Mouse (Mus musculus) forebrain, embryonic 11.5 days (tissue): Measurements from ENCODE around the gene Rhoa. TPM values are rescaled to one million over a fixed set of nuclear protein-coding genes. Genes with fewer than 3 reads are reported as not detected.
A peak's percentile ranks its signal among the peaks of the same experiment; 100 is the strongest.
"Not testable (repeated sequence)": the region's sequence is repeated elsewhere in the genome, so short reads cannot be mapped to it uniquely, and the experiment has no call there.

Experiments used
- ATAC-seq: fragments of 200-750 bp; cut with Nextera tagmentation; replicated peaks from 2 replicates; pipeline ENCODE4 v1.8.0; 2017; ENCODE audit warnings: moderate TSS enrichment; ENCODE audit not compliant: low FRiP score
- DNase-seq: peaks from one replicate; pipeline ENCODE4 v3.0.0-alpha.2; 2017; ENCODE audit warnings: low spot score
- H3K27ac ChIP-seq: fragments of 300-500 bp; sonication (generic); 2 replicates; pipeline ENCODE4 v1.5.1; 2014; ENCODE audit warnings: low read depth, low read length
- H3K27me3 ChIP-seq: fragments of 300-500 bp; sonication (generic); 2 replicates; pipeline ENCODE4 v1.6.1; 2014; ENCODE audit warnings: mild to moderate bottlenecking, low read length, mixed read lengths; ENCODE audit not compliant: control insufficient read depth, insufficient read depth
- H3K36me3 ChIP-seq: fragments of 300-500 bp; sonication (generic); 2 replicates; pipeline ENCODE4 v1.6.1; 2014; ENCODE audit warnings: mild to moderate bottlenecking, low read length, moderate library complexity, mixed read lengths; ENCODE audit not compliant: control insufficient read depth, insufficient read depth
- H3K4me1 ChIP-seq: fragments of 300-500 bp; sonication (generic); replicated peaks from 2 replicates; pipeline ENCODE4 v1.6.1; 2014; ENCODE audit warnings: low read length, mixed read lengths; ENCODE audit not compliant: control insufficient read depth, insufficient read depth
- H3K4me2 ChIP-seq: fragments of 300-500 bp; sonication (generic); 2 replicates; pipeline ENCODE4 v1.6.1; 2014; ENCODE audit warnings: low read depth, mild to moderate bottlenecking, low read length, moderate library complexity, mixed read lengths; ENCODE audit not compliant: severe bottlenecking
- H3K4me3 ChIP-seq: fragments of 300-500 bp; sonication (generic); 2 replicates; pipeline ENCODE4 v1.5.1; 2014; ENCODE audit warnings: low read depth, low read length
- H3K9ac ChIP-seq: fragments of 300-500 bp; sonication (generic); 2 replicates; pipeline ENCODE4 v1.6.1; 2014; ENCODE audit warnings: low read length
- H3K9me3 ChIP-seq: fragments of 300-500 bp; sonication (generic); 2 replicates; pipeline ENCODE4 v1.6.1; 2016; ENCODE audit warnings: low read length, mixed read lengths; ENCODE audit not compliant: control insufficient read depth
- WGBS: fragments of 180-500 bp; shearing (Covaris S2); extraction: QIAGEN DNeasy Blood & Tissue Kit; methylation state at CpG from one replicate; pipeline ENCODE4 v1.1.7; 2014; 5-methylcytosine and 5-hydroxymethylcytosine counted together
- polyA plus RNA-seq: library from polyadenylated mRNA; unstranded; fragments of >200 nt; fragmentation: Nextera tagmentation; extraction: Ambion mirVana; gene quantifications from 2 replicates; pipeline ENCODE4 v1.2.1, GENCODE M21; 2014

Rhoa gene
- polyA plus RNA-seq, 1 experiment from 2014 or later = 303 TPM

- Histone ChIP-seq H3K36me3 (no peaks in the 10 kb centered on the region), H3K4me2 (no peak overlapping the region), H3K4me3 (no peak overlapping the region), H3K9me3 (no peaks in the 10 kb centered on the region), H3K9ac (no peak overlapping the region), H3K27me3 (no peaks in the 10 kb centered on the region), H3K27ac (no peak overlapping the region), H3K4me1 (no peaks in the 10 kb centered on the region)
- DNase-seq (peak; percentile 57), ATAC-seq (no peak)
- 69% methylated on average over 10 of the region's 10 CpGs for WGBS
These were observed 27.1 kb upstream of the Rhoa start for GRCm38 (mm10) chr9:108278697-108279450.

GRCm38 (mm10) chr9:108280071-108280828, 25.7 kb upstream of the Rhoa start:
- WGBS = 57% methylated on average over 8 of the region's 8 CpGs
- H3K27ac ChIP-seq = no peak overlapping the region
- no peaks in the 10 kb centered on the region for H3K36me3 ChIP-seq
- H3K9me3 ChIP-seq = no peaks in the 10 kb centered on the region
- H3K4me2 ChIP-seq = no peak overlapping the region
- no peak for DNase-seq
- H3K27me3 ChIP-seq = no peaks in the 10 kb centered on the region
- no peak for ATAC-seq
- no peaks in the 10 kb centered on the region for H3K4me1 ChIP-seq
- no peak overlapping the region for H3K4me3 ChIP-seq
- H3K9ac ChIP-seq = no peak overlapping the region

DNA sequence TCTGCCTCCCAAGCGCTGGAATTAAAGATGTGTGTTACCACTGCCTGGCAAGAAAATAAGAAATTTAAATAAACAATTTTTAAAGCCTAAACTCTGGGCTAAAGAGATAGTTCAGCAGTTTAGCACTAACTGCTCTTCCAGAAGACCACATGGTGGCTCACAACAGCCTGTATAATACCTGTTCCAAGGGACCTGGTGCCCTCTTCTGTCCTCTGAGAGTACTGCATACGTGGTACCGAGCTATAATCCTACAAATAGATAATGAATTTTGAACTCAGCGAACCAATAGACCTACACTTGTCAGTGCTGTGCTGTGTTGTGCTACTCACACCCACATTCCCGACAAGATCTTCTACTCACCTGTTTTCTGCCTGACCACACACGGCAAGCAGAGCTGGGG, 21.5 kb upstream of the Rhoa start:
- Histone ChIP-seq H3K9me3 (no peaks in the 10 kb centered on the region), H3K4me1 (no peaks in the 10 kb centered on the region), H3K27me3 (no peaks in the 10 kb centered on the region), H3K36me3 (no peaks in the 10 kb centered on the region), H3K9ac (no peak overlapping the region), H3K4me3 (no peak overlapping the region), H3K27ac (no peak overlapping the region), H3K4me2 (no peak overlapping the region)
- 14% methylated on average over 6 of the region's 6 CpGs for WGBS
- 0 out of 2 replicates have a peak, but pooled peaks have one; percentile 39 for ATAC-seq
- DNase-seq = peak; percentile 80

- H3K9ac ChIP-seq, DNase-seq, H3K27me3 ChIP-seq, H3K9me3 ChIP-seq, H3K27ac ChIP-seq, ATAC-seq, H3K4me1 ChIP-seq, H3K4me3 ChIP-seq, H3K36me3 ChIP-seq, H3K4me2 ChIP-seq: not testable (repeated sequence)
- 94% methylated on average over 4 of the region's 6 CpGs for WGBS
These were observed 18.2 kb upstream of the Rhoa start for GRCm38 (mm10) chr9:108287526-108288238.

GRCm38 (mm10) chr9:108289347-108289746, 16.6 kb upstream of the Rhoa start:
- no peak for DNase-seq
- no peak for ATAC-seq
- H3K4me2 ChIP-seq = peak overlapping the region; percentile 56; the same call in 1 of the 2 replicates
- H3K36me3 ChIP-seq = no peaks in the 10 kb centered on the region
- peak overlapping the region; percentile 45; the same call in 1 of the 2 replicates for H3K4me3 ChIP-seq
- H3K27ac ChIP-seq = 0 out of 2 replicates have a peak overlapping the region, but pooled peaks have one; percentile 81
- 67% methylated on average over 2 of the region's 2 CpGs for WGBS
- H3K27me3 ChIP-seq = no peaks in the 10 kb centered on the region
- peak overlapping the region; percentile 66 for H3K9ac ChIP-seq
- H3K4me1 ChIP-seq = peaks cover 4% of the 10 kb centered on the region; the same call in 1 of the 2 replicates
- no peaks in the 10 kb centered on the region for H3K9me3 ChIP-seq

GRCm38 (mm10) chr9:108290016-108290750, 15.7 kb upstream of the Rhoa start, which contains the start of gene Nicn1:
TSS of gene Nicn1 (plus strand) at chr9:108290429.
- H3K4me1 ChIP-seq = peaks cover 4% of the 10 kb centered on the region; the same call in 1 of the 2 replicates
- peak within 1 kb of the TSS; percentile 62 for H3K4me2 ChIP-seq
- no peaks in the 10 kb centered on the region for H3K36me3 ChIP-seq
- H3K27ac ChIP-seq = peak within 1 kb of the TSS; percentile 81; the same call in 1 of the 2 replicates
- no peaks in the 10 kb centered on the region for H3K27me3 ChIP-seq
- DNase-seq = peak; percentile 89
- peak; percentile 96 for ATAC-seq
- H3K9me3 ChIP-seq = no peaks in the 10 kb centered on the region
- under 1% methylated on average over 32 of the region's 32 CpGs for WGBS
- H3K9ac ChIP-seq = peak within 1 kb of the TSS; percentile 66
- H3K4me3 ChIP-seq = peak within 1 kb of the TSS; percentile 45

GRCm38 (mm10) chr9:108290773-108291172, 15.2 kb upstream of the Rhoa start:
- no peak overlapping the region for H3K27ac ChIP-seq
- H3K9me3 ChIP-seq = no peaks in the 10 kb centered on the region
- H3K36me3 ChIP-seq = no peaks in the 10 kb centered on the region
- peaks cover 4% of the 10 kb centered on the region; the same call in 1 of the 2 replicates for H3K4me1 ChIP-seq
- peak overlapping the region; percentile 62 for H3K4me2 ChIP-seq
- 44% methylated on average over 6 of the region's 6 CpGs for WGBS
- H3K27me3 ChIP-seq = no peaks in the 10 kb centered on the region
- peak overlapping the region; percentile 45 for H3K4me3 ChIP-seq
- peak overlapping the region; percentile 53 for H3K9ac ChIP-seq
- ATAC-seq = no peak; the same call in 1 of the 2 replicates
- DNase-seq = no peak
